Mouse (Mus musculus) heart, postnatal 0 days (tissue): ENCODE results near the gene Rnf169.

Experiments
- CTCF ChIP-seq: IDR thresholded peaks from 2 replicates; pipeline ENCODE4 v1.5.1; 2016; ENCODE audit warnings: antibody characterized with exemption, control low read depth, low read depth
- EP300 ChIP-seq: IDR thresholded peaks from 2 replicates; pipeline ENCODE4 v1.6.1; 2016; ENCODE audit warnings: antibody characterized with exemption, low read depth

- TF ChIP-seq CTCF, result no peak
- TF ChIP-seq EP300, result no peak
Measured at GRCm38 (mm10) chr7:99920416-99920815, 59.8 kb downstream of the Rnf169 start.
